Mouse (Mus musculus): ENCODE data around the gene Arrdc5. TPM values are rescaled to one million over a fixed set of nuclear protein-coding genes. Genes with fewer than 3 reads are reported as not detected.
A peak's percentile ranks its signal among the peaks of the same experiment; 100 is the strongest.

The Arrdc5 gene
- polyA plus RNA-seq, 1 experiment from 2014 or later = not detected

- H3K4me1 ChIP-seq = peaks cover 45% of the 10 kb centered on the region
- peak overlapping the region; percentile 91 for H3K4me2 ChIP-seq (replicated peaks)
- peak overlapping the region; percentile 87 for H3K4me3 ChIP-seq
- H3K27me3 ChIP-seq (replicated peaks) = no peaks in the 10 kb centered on the region
- peak; percentile 67 for ATAC-seq (ENCODE audit: low FRiP score, low read depth)
- peaks cover 15% of the 10 kb centered on the region for H3K36me3 ChIP-seq
- H3K27ac ChIP-seq = peak overlapping the region; percentile 81
- no peaks in the 10 kb centered on the region for H3K9me3 ChIP-seq
- 2% methylated on average over 67 of the region's 67 CpGs for WGBS
- H3K9ac ChIP-seq = peak overlapping the region; percentile 98
These were observed 26.4 kb upstream of the Arrdc5 start for GRCm38 (mm10) chr17:56326153-56327147.

- Histone ChIP-seq H3K9ac (peak within 1 kb of the TSS; percentile 98), H3K4me2 (replicated peaks) (peak within 1 kb of the TSS; percentile 91), H3K27me3 (replicated peaks) (no peaks in the 10 kb centered on the region), H3K9me3 (no peaks in the 10 kb centered on the region), H3K36me3 (peaks cover 20% of the 10 kb centered on the region), H3K4me3 (peak within 1 kb of the TSS; percentile 87), H3K27ac (peak within 1 kb of the TSS; percentile 81), H3K4me1 (peaks cover 36% of the 10 kb centered on the region)
- under 1% methylated on average over 57 of the region's 57 CpGs for WGBS
- ATAC-seq (ENCODE audit: low FRiP score, low read depth) = peak; percentile 100
These were observed 25.5 kb upstream of the Arrdc5 start, which contains the start of gene Kdm4b for GRCm38 (mm10) chr17:56325450-56326152. TSS of gene Kdm4b (plus strand) at chr17:56326062.

GRCm38 (mm10) chr17:56324419-56324818 lies 24.3 kb upstream of the Arrdc5 start:
- H3K9me3 ChIP-seq = no peaks in the 10 kb centered on the region
- no peak overlapping the region for H3K4me3 ChIP-seq
- no peak overlapping the region for H3K4me2 ChIP-seq (replicated peaks)
- ATAC-seq (ENCODE audit: low FRiP score, low read depth) = no peak
- H3K4me1 ChIP-seq = peaks cover 24% of the 10 kb centered on the region
- peaks cover 28% of the 10 kb centered on the region for H3K36me3 ChIP-seq
- 63% methylated on average over 3 of the region's 3 CpGs for WGBS
- H3K27ac ChIP-seq = no peak overlapping the region
- no peaks in the 10 kb centered on the region for H3K27me3 ChIP-seq (replicated peaks)
- H3K9ac ChIP-seq = no peak overlapping the region

- WGBS = 92% methylated on average over 15 of the region's 15 CpGs
- no peak for ATAC-seq (ENCODE audit: low FRiP score, low read depth)
- no peak overlapping the region for H3K9ac ChIP-seq
- H3K27me3 ChIP-seq (replicated peaks) = no peaks in the 10 kb centered on the region
- no peak overlapping the region for H3K4me2 ChIP-seq (replicated peaks)
- peaks cover 56% of the 10 kb centered on the region; the same call in 1 of the 2 replicates for H3K36me3 ChIP-seq
- no peak overlapping the region for H3K4me3 ChIP-seq
- H3K9me3 ChIP-seq = no peaks in the 10 kb centered on the region
- no peak overlapping the region for H3K27ac ChIP-seq
- H3K4me1 ChIP-seq = peaks cover 22% of the 10 kb centered on the region
These were observed 9.3 kb upstream of the Arrdc5 start for GRCm38 (mm10) chr17:56309191-56309945.

- ATAC-seq (ENCODE audit: low FRiP score, low read depth) = no peak
- 85% methylated on average over 6 of the region's 6 CpGs for WGBS
- Histone ChIP-seq H3K36me3 (peaks cover 47% of the 10 kb centered on the region; the same call in 1 of the 2 replicates), H3K9ac (no peak overlapping the region), H3K27ac (no peak overlapping the region), H3K9me3 (no peaks in the 10 kb centered on the region), H3K4me1 (peaks cover 32% of the 10 kb centered on the region), H3K27me3 (replicated peaks) (no peaks in the 10 kb centered on the region), H3K4me3 (no peak overlapping the region), H3K4me2 (replicated peaks) (no peak overlapping the region)
These were observed 8.0 kb upstream of the Arrdc5 start for GRCm38 (mm10) chr17:56308088-56308487.

GRCm38 (mm10) chr17:56305826-56306225 lies 5.7 kb upstream of the Arrdc5 start:
- Histone ChIP-seq H3K4me3 (no peak overlapping the region), H3K4me1 (peaks cover 38% of the 10 kb centered on the region), H3K27me3 (replicated peaks) (no peaks in the 10 kb centered on the region), H3K36me3 (peaks cover 26% of the 10 kb centered on the region; the same call in 1 of the 2 replicates), H3K9me3 (no peaks in the 10 kb centered on the region), H3K9ac (no peak overlapping the region), H3K4me2 (replicated peaks) (peak overlapping the region; percentile 95), H3K27ac (no peak overlapping the region)
- no peak for ATAC-seq (ENCODE audit: low FRiP score, low read depth)
- 62% methylated on average over 8 of the region's 8 CpGs for WGBS

GRCm38 (mm10) chr17:56305156-56305555 lies 5.1 kb upstream of the Arrdc5 start:
- Histone ChIP-seq H3K27me3 (replicated peaks) (no peaks in the 10 kb centered on the region), H3K36me3 (peaks cover 19% of the 10 kb centered on the region; the same call in 1 of the 2 replicates), H3K4me2 (replicated peaks) (peak overlapping the region; percentile 95), H3K4me3 (peak overlapping the region; percentile 79), H3K27ac (no peak overlapping the region), H3K9me3 (no peaks in the 10 kb centered on the region), H3K4me1 (peaks cover 38% of the 10 kb centered on the region), H3K9ac (peak overlapping the region; percentile 71)
- no peak for ATAC-seq (ENCODE audit: low FRiP score, low read depth)
- 20% methylated on average over 9 of the region's 9 CpGs for WGBS

- H3K27me3 ChIP-seq (replicated peaks) = no peaks in the 10 kb centered on the region
- H3K9ac ChIP-seq = peak overlapping the region; percentile 71
- peak overlapping the region; percentile 79 for H3K4me3 ChIP-seq
- H3K36me3 ChIP-seq = peaks cover 16% of the 10 kb centered on the region; the same call in 1 of the 2 replicates
- H3K4me2 ChIP-seq (replicated peaks) = peak overlapping the region; percentile 95
- H3K27ac ChIP-seq = no peak overlapping the region
- WGBS = 11% methylated on average over 11 of the region's 11 CpGs
- no peak for ATAC-seq (ENCODE audit: low FRiP score, low read depth)
- H3K9me3 ChIP-seq = no peaks in the 10 kb centered on the region
- H3K4me1 ChIP-seq = peaks cover 38% of the 10 kb centered on the region
These were observed 4.6 kb upstream of the Arrdc5 start for GRCm38 (mm10) chr17:56304718-56305117.

- under 1% methylated on average over 68 of the region's 68 CpGs for WGBS
- ATAC-seq (ENCODE audit: low FRiP score, low read depth) = peak; percentile 95
- H3K4me3 ChIP-seq = peak overlapping the region; percentile 79
- H3K4me1 ChIP-seq = peaks cover 38% of the 10 kb centered on the region
- H3K27me3 ChIP-seq (replicated peaks) = no peaks in the 10 kb centered on the region
- H3K9ac ChIP-seq = peak overlapping the region; percentile 71
- peak overlapping the region; percentile 95 for H3K4me2 ChIP-seq (replicated peaks)
- H3K9me3 ChIP-seq = no peaks in the 10 kb centered on the region
- 0 out of 2 replicates have a peak overlapping the region, but pooled peaks have one; percentile 20 for H3K27ac ChIP-seq
- peaks cover 9% of the 10 kb centered on the region; the same call in 1 of the 2 replicates for H3K36me3 ChIP-seq
These were observed 3.9 kb upstream of the Arrdc5 start for GRCm38 (mm10) chr17:56303847-56304586.

- H3K27ac ChIP-seq = peak within 1 kb of the TSS; percentile 20; the same call in 1 of the 2 replicates
- peaks cover 6% of the 10 kb centered on the region; the same call in 1 of the 2 replicates for H3K36me3 ChIP-seq
- peak within 1 kb of the TSS; percentile 71 for H3K9ac ChIP-seq
- no peaks in the 10 kb centered on the region for H3K27me3 ChIP-seq (replicated peaks)
- peak; percentile 61 for ATAC-seq (ENCODE audit: low FRiP score, low read depth)
- H3K4me2 ChIP-seq (replicated peaks) = peak within 1 kb of the TSS; percentile 95
- H3K9me3 ChIP-seq = no peaks in the 10 kb centered on the region
- WGBS = under 1% methylated on average over 43 of the region's 43 CpGs
- peak within 1 kb of the TSS; percentile 79 for H3K4me3 ChIP-seq
- H3K4me1 ChIP-seq = peaks cover 38% of the 10 kb centered on the region
These were observed 3.2 kb upstream of the Arrdc5 start, which contains the start of gene Uhrf1 for GRCm38 (mm10) chr17:56303160-56303846. TSS of gene Uhrf1 (plus strand) at chr17:56303321.
